Mouse (Mus musculus) cerebellum, postnatal 36 days (tissue): ENCODE data around the gene Wnt7b.

Source experiments
- DNase-seq, 2 experiments: peaks; one replicate each; pipeline ENCODE4 v3.0.0; 2021 to 2022; ENCODE audit warnings: mixed read lengths in 2 of 2

Wnt7b gene

GRCm38 (mm10) chr15:85568402-85568801 lies 13.9 kb downstream of the Wnt7b start:
- no peak for DNase-seq

- no peak for DNase-seq
Measured at GRCm38 (mm10) chr15:85564966-85565365, 17.3 kb downstream of the Wnt7b start.

- no peak for DNase-seq
Measured at GRCm38 (mm10) chr15:85564034-85564769, 18.1 kb downstream of the Wnt7b start.

- no peak for DNase-seq
Measured at GRCm38 (mm10) chr15:85561953-85562352, 20.3 kb downstream of the Wnt7b start.

- DNase-seq = no peak
Measured at GRCm38 (mm10) chr15:85560830-85561229, 21.4 kb downstream of the Wnt7b start.

GRCm38 (mm10) chr15:85558840-85559540 lies 23.3 kb downstream of the Wnt7b start:
- no peak for DNase-seq

GRCm38 (mm10) chr15:85555799-85556198 lies 26.5 kb downstream of the Wnt7b start:
- DNase-seq = peak in 1 of 2 experiments; percentile 35

GRCm38 (mm10) chr15:85553421-85553820 lies 28.9 kb downstream of the Wnt7b start:
- no peak for DNase-seq

- DNase-seq = no peak
Measured at GRCm38 (mm10) chr15:85546500-85546899, 35.8 kb downstream of the Wnt7b start.

GRCm38 (mm10) chr15:85545369-85545768 lies 36.9 kb downstream of the Wnt7b start:
- no peak for DNase-seq

GRCm38 (mm10) chr15:85538170-85538569 lies 44.1 kb downstream of the Wnt7b start:
- DNase-seq = no peak

- DNase-seq = no peak
Measured at GRCm38 (mm10) chr15:85537151-85537550, 45.1 kb downstream of the Wnt7b start.

GRCm38 (mm10) chr15:85534646-85535045 lies 47.6 kb downstream of the Wnt7b start:
- no peak for DNase-seq

- no peak for DNase-seq
Measured at GRCm38 (mm10) chr15:85534215-85534614, 48.1 kb downstream of the Wnt7b start.

GRCm38 (mm10) chr15:85532063-85532462 lies 50.2 kb downstream of the Wnt7b start:
- DNase-seq = peak; percentile 13 to 32

GRCm38 (mm10) chr15:85529911-85530310 lies 52.4 kb downstream of the Wnt7b start:
- DNase-seq = no peak

GRCm38 (mm10) chr15:85524404-85524950 lies 57.8 kb downstream of the Wnt7b start:
- no peak for DNase-seq

- DNase-seq = peak; percentile 58 to 66
Measured at GRCm38 (mm10) chr15:85523173-85523991, 58.9 kb downstream of the Wnt7b start.

- DNase-seq = no peak
Measured at GRCm38 (mm10) chr15:85519438-85519837, 62.8 kb downstream of the Wnt7b start.

GRCm38 (mm10) chr15:85507370-85508014 lies 74.8 kb downstream of the Wnt7b start:
- DNase-seq = no peak

GRCm38 (mm10) chr15:85506680-85507079 lies 75.6 kb downstream of the Wnt7b start:
- no peak for DNase-seq

GRCm38 (mm10) chr15:85505118-85505925 lies 77.0 kb downstream of the Wnt7b start:
- DNase-seq = peak in 1 of 2 experiments; percentile 17
